Mouse (Mus musculus) natural killer cell, adult 2 months (primary cell): Measurements from ENCODE around the gene Npcd.
A peak's percentile ranks its signal among the peaks of the same experiment; 100 is the strongest.

Experiments
- DNase-seq, 2 experiments: peaks; one replicate each; pipeline ENCODE4 v3.0.0; 2022; ENCODE audit warnings: low spot score in 2 of 2

Gene Npcd

GRCm38 (mm10) chr15:79766586-79767071, 67.4 kb downstream of the Npcd start:
- DNase-seq: no peak

GRCm38 (mm10) chr15:79766168-79766567, 67.9 kb downstream of the Npcd start:
- no peak for DNase-seq

GRCm38 (mm10) chr15:79765361-79765760, 68.7 kb downstream of the Npcd start:
- DNase-seq: no peak

- DNase-seq: no peak
Measured at GRCm38 (mm10) chr15:79764539-79765267, 69.3 kb downstream of the Npcd start.

- no peak for DNase-seq
Measured at GRCm38 (mm10) chr15:79763601-79764246, 70.3 kb downstream of the Npcd start.

GRCm38 (mm10) chr15:79763001-79763400, 71.0 kb downstream of the Npcd start:
- DNase-seq: no peak

GRCm38 (mm10) chr15:79760956-79761355, 73.1 kb downstream of the Npcd start:
- DNase-seq: no peak

- DNase-seq: no peak
Measured at GRCm38 (mm10) chr15:79757118-79757517, 76.9 kb downstream of the Npcd start.

GRCm38 (mm10) chr15:79755977-79756625, 77.9 kb downstream of the Npcd start:
- no peak for DNase-seq

GRCm38 (mm10) chr15:79755176-79755575, 78.9 kb downstream of the Npcd start:
- DNase-seq: no peak

- no peak for DNase-seq
Measured at GRCm38 (mm10) chr15:79753873-79754272, 80.2 kb downstream of the Npcd start.

GRCm38 (mm10) chr15:79753420-79753752, 80.7 kb downstream of the Npcd start:
- no peak for DNase-seq

- peak; percentile 81 to 82 for DNase-seq
Measured at GRCm38 (mm10) chr15:79752742-79753419, 81.2 kb downstream of the Npcd start.

GRCm38 (mm10) chr15:79751772-79752171, 82.3 kb downstream of the Npcd start:
- peak in 1 of 2 experiments; percentile 34 for DNase-seq

GRCm38 (mm10) chr15:79750266-79750665, 83.8 kb downstream of the Npcd start:
- DNase-seq: no peak

- DNase-seq: no peak
Measured at GRCm38 (mm10) chr15:79749162-79749561, 84.9 kb downstream of the Npcd start.

GRCm38 (mm10) chr15:79747998-79748397, 86.0 kb downstream of the Npcd start:
- DNase-seq: peak in 1 of 2 experiments; percentile 48

GRCm38 (mm10) chr15:79745883-79746282, 88.2 kb downstream of the Npcd start:
- no peak for DNase-seq

GRCm38 (mm10) chr15:79745312-79745711, 88.7 kb downstream of the Npcd start:
- no peak for DNase-seq

- DNase-seq: no peak
Measured at GRCm38 (mm10) chr15:79744742-79745141, 89.3 kb downstream of the Npcd start.

- DNase-seq: no peak
Measured at GRCm38 (mm10) chr15:79744001-79744400, 90.0 kb downstream of the Npcd start.

GRCm38 (mm10) chr15:79742706-79743023, 91.4 kb downstream of the Npcd start:
- DNase-seq: no peak
